Mouse (Mus musculus): Measurements from ENCODE around the gene Aldh3b1. TPM values are rescaled to one million over a fixed set of nuclear protein-coding genes. Genes with fewer than 3 reads are reported as not detected.

Gene Aldh3b1
- total and polyA plus RNA-seq, 2 experiments: 3.3 to 4.0 TPM

GRCm38 (mm10) chr19:3912337-3913204 lies 17.0 kb downstream of the Aldh3b1 start, which contains the start of gene Ndufs8:
Gene Ndufs8, minus strand, starts transcription at chr19:3912774.
- H3K4me3 ChIP-seq (ENCODE audit: insufficient read depth, low read depth, low read length): peak within 1 kb of the TSS; percentile 76
- no peaks in the 10 kb centered on the region for H3K79me2 ChIP-seq (ENCODE audit: control insufficient read depth, insufficient read depth, low read length)
- H3K36me3 ChIP-seq (ENCODE audit: control insufficient read depth, insufficient read depth, low read length): no peaks in the 10 kb centered on the region
- under 1% methylated on average over 43 of the region's 43 CpGs for WGBS
- peak within 1 kb of the TSS; percentile 75 for H3K9ac ChIP-seq (ENCODE audit: low read depth, low read length)
- peak; percentile 98 for DNase-seq (ENCODE audit: extremely low read depth, low read depth, low spot score)
- TF ChIP-seq CTCF (IDR thresholded peaks at IDR 0.05; ENCODE audit: low read depth, low read length) (no peak), POLR2A (IDR thresholded peaks at IDR 0.05; ENCODE audit: extremely low read depth, insufficient read depth, low read length) (peak; percentile 54; the same call in 1 of the 2 replicates)
- peaks cover 11% of the 10 kb centered on the region for H3K4me1 ChIP-seq (ENCODE audit: control insufficient read depth, insufficient read depth, low read length)
- H3K27me3 ChIP-seq (ENCODE audit: control insufficient read depth, insufficient read depth, low read length): no peaks in the 10 kb centered on the region
- H3K27ac ChIP-seq (replicated peaks; ENCODE audit: insufficient read depth, low read depth, low read length): peak within 1 kb of the TSS; percentile 87

- Histone ChIP-seq H3K4me3 (ENCODE audit: insufficient read depth, low read depth, low read length) (no peak overlapping the region), H3K9ac (ENCODE audit: low read depth, low read length) (no peak overlapping the region), H3K27me3 (ENCODE audit: control insufficient read depth, insufficient read depth, low read length) (no peaks in the 10 kb centered on the region), H3K27ac (replicated peaks; ENCODE audit: insufficient read depth, low read depth, low read length) (no peak overlapping the region), H3K79me2 (ENCODE audit: control insufficient read depth, insufficient read depth, low read length) (no peaks in the 10 kb centered on the region; the same call in 1 of the 2 replicates), H3K4me1 (ENCODE audit: control insufficient read depth, insufficient read depth, low read length) (peaks cover 23% of the 10 kb centered on the region), H3K36me3 (ENCODE audit: control insufficient read depth, insufficient read depth, low read length) (no peaks in the 10 kb centered on the region)
- no peak for DNase-seq (ENCODE audit: extremely low read depth, low read depth, low spot score)
- WGBS: 22% methylated on average over 5 of the region's 5 CpGs
- TF ChIP-seq POLR2A (IDR thresholded peaks at IDR 0.05; ENCODE audit: extremely low read depth, insufficient read depth, low read length) (no peak), CTCF (IDR thresholded peaks at IDR 0.05; ENCODE audit: low read depth, low read length) (no peak)
These were observed 19.4 kb downstream of the Aldh3b1 start for GRCm38 (mm10) chr19:3910206-3910605.

- WGBS: 44% methylated on average over 8 of the region's 8 CpGs
- Histone ChIP-seq H3K79me2 (ENCODE audit: control insufficient read depth, insufficient read depth, low read length) (peaks cover 4% of the 10 kb centered on the region; the same call in 1 of the 2 replicates), H3K4me3 (ENCODE audit: insufficient read depth, low read depth, low read length) (no peak overlapping the region), H3K27me3 (ENCODE audit: control insufficient read depth, insufficient read depth, low read length) (no peaks in the 10 kb centered on the region), H3K36me3 (ENCODE audit: control insufficient read depth, insufficient read depth, low read length) (no peaks in the 10 kb centered on the region), H3K9ac (ENCODE audit: low read depth, low read length) (no peak overlapping the region), H3K27ac (replicated peaks; ENCODE audit: insufficient read depth, low read depth, low read length) (peak overlapping the region; percentile 67), H3K4me1 (ENCODE audit: control insufficient read depth, insufficient read depth, low read length) (peaks cover 20% of the 10 kb centered on the region)
- peak; percentile 43 for DNase-seq (ENCODE audit: extremely low read depth, low read depth, low spot score)
- no peak for TF ChIP-seq CTCF (IDR thresholded peaks at IDR 0.05; ENCODE audit: low read depth, low read length)
- no peak for TF ChIP-seq POLR2A (IDR thresholded peaks at IDR 0.05; ENCODE audit: extremely low read depth, insufficient read depth, low read length)
These were observed 21.5 kb downstream of the Aldh3b1 start for GRCm38 (mm10) chr19:3907876-3908660.

GRCm38 (mm10) chr19:3906795-3907786 lies 22.5 kb downstream of the Aldh3b1 start, which contains the start of gene Tcirg1:
Gene Tcirg1, minus strand, starts transcription at chr19:3907133.
- H3K36me3 ChIP-seq (ENCODE audit: control insufficient read depth, insufficient read depth, low read length): peaks cover 3% of the 10 kb centered on the region; the same call in 1 of the 2 replicates
- H3K79me2 ChIP-seq (ENCODE audit: control insufficient read depth, insufficient read depth, low read length): peaks cover 4% of the 10 kb centered on the region; the same call in 1 of the 2 replicates
- 2% methylated on average over 36 of the region's 36 CpGs for WGBS
- no peaks in the 10 kb centered on the region for H3K27me3 ChIP-seq (ENCODE audit: control insufficient read depth, insufficient read depth, low read length)
- TF ChIP-seq POLR2A (IDR thresholded peaks at IDR 0.05; ENCODE audit: extremely low read depth, insufficient read depth, low read length): peak; percentile 88
- peak; percentile 4; the same call in 1 of the 2 replicates for TF ChIP-seq CTCF (IDR thresholded peaks at IDR 0.05; ENCODE audit: low read depth, low read length)
- H3K27ac ChIP-seq (replicated peaks; ENCODE audit: insufficient read depth, low read depth, low read length): peak within 1 kb of the TSS; percentile 76
- H3K4me1 ChIP-seq (ENCODE audit: control insufficient read depth, insufficient read depth, low read length): peaks cover 20% of the 10 kb centered on the region
- H3K9ac ChIP-seq (ENCODE audit: low read depth, low read length): peak within 1 kb of the TSS; percentile 89
- DNase-seq (ENCODE audit: extremely low read depth, low read depth, low spot score): peak; percentile 84
- H3K4me3 ChIP-seq (ENCODE audit: insufficient read depth, low read depth, low read length): peak within 1 kb of the TSS; percentile 88

- H3K27ac ChIP-seq (replicated peaks; ENCODE audit: insufficient read depth, low read depth, low read length): peak overlapping the region; percentile 76
- no peak for DNase-seq (ENCODE audit: extremely low read depth, low read depth, low spot score)
- 3% methylated on average over 10 of the region's 10 CpGs for WGBS
- H3K79me2 ChIP-seq (ENCODE audit: control insufficient read depth, insufficient read depth, low read length): peaks cover 4% of the 10 kb centered on the region; the same call in 1 of the 2 replicates
- peak overlapping the region; percentile 89 for H3K9ac ChIP-seq (ENCODE audit: low read depth, low read length)
- H3K27me3 ChIP-seq (ENCODE audit: control insufficient read depth, insufficient read depth, low read length): no peaks in the 10 kb centered on the region
- peaks cover 3% of the 10 kb centered on the region; the same call in 1 of the 2 replicates for H3K36me3 ChIP-seq (ENCODE audit: control insufficient read depth, insufficient read depth, low read length)
- H3K4me1 ChIP-seq (ENCODE audit: control insufficient read depth, insufficient read depth, low read length): peaks cover 14% of the 10 kb centered on the region
- TF ChIP-seq CTCF (IDR thresholded peaks at IDR 0.05; ENCODE audit: low read depth, low read length) (no peak), POLR2A (IDR thresholded peaks at IDR 0.05; ENCODE audit: extremely low read depth, insufficient read depth, low read length) (no peak)
- H3K4me3 ChIP-seq (ENCODE audit: insufficient read depth, low read depth, low read length): peak overlapping the region; percentile 88
These were observed 23.3 kb downstream of the Aldh3b1 start for GRCm38 (mm10) chr19:3906326-3906725.
